Comparison of ENCODE assay signal across 21 mouse cellular contexts in genomic region chr5:115551799-115552198, GRCm38 (mm10).
"Had no signal": no experiment of that assay in that cellular context is flagged by ENCODE, and none has a peak within 500 bp of the region (broad histone marks: within the 10 kb centered on the region; RNA-seq: fewer than 3 reads in every experiment).

No protein-coding gene starts in this region.

- H3K27me3 ChIP-seq: limb, embryonic 13.5 days; liver, embryonic 12.5 days; liver, embryonic 15.5 days; midbrain, embryonic 13.5 days; neural tube, embryonic 13.5 days; stomach, embryonic 15.5 days had no signal

- H3K27ac ChIP-seq: kidney, postnatal 0 days; layer of hippocampus, adult 2 months; limb, embryonic 10.5 days; limb, embryonic 13.5 days; liver, embryonic 12.5 days; liver, embryonic 15.5 days; midbrain, embryonic 13.5 days; neural tube, embryonic 13.5 days; stomach, embryonic 15.5 days had no signal

- H3K9me3 ChIP-seq: limb, embryonic 10.5 days; limb, embryonic 13.5 days; liver, embryonic 12.5 days; liver, embryonic 15.5 days; midbrain, embryonic 13.5 days; neural tube, embryonic 13.5 days; stomach, embryonic 15.5 days had no signal

- DNase-seq: kidney, postnatal 25 days; layer of hippocampus, adult 9-11 months; liver; lung, adult 2 months; lung, postnatal 14 days; lung, postnatal 4 days; retina, postnatal 1 day; right cerebral cortex, postnatal 25 days; spleen, adult 18-20 months; thymus, postnatal 25 days had no signal

- H3K9ac ChIP-seq: limb, embryonic 13.5 days; liver, embryonic 12.5 days; liver, embryonic 15.5 days; midbrain, embryonic 13.5 days; neural tube, embryonic 13.5 days; stomach, embryonic 15.5 days had no signal

- ATAC-seq: liver, embryonic 12.5 days; midbrain, embryonic 13.5 days; midbrain, embryonic 16.5 days had no signal

- H3K4me2 ChIP-seq: limb, embryonic 13.5 days; liver, embryonic 12.5 days; liver, embryonic 15.5 days; midbrain, embryonic 13.5 days; neural tube, embryonic 13.5 days; stomach, embryonic 15.5 days had no signal

- H3K4me3 ChIP-seq: layer of hippocampus, adult 2 months; limb, embryonic 10.5 days; limb, embryonic 13.5 days; liver, embryonic 12.5 days; liver, embryonic 15.5 days; midbrain, embryonic 13.5 days; myocyte; neural tube, embryonic 13.5 days; stomach, embryonic 15.5 days had no signal
